7 mouse cellular contexts compared by ENCODE assay signal in the genomic region with DNA sequence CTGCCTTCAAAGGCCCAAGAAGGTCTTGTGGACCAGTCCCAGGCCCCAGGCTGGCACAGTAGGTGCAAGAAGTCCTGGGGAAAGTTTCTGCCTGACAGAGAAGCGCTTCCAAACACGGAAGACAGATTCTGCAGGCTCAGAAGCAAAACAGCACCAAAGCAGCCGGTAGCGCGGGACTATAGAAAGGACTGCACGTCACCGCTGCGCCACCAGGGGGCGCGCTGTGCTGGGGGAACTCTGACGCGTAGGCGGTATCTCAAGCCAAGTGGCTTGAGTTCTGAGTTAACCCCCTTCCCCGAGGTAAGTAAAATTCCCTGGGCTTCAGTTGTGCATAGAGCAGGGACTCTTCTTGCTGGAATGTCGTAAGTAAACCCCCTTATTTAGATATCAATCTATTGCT. TPM values are rescaled to one million over a fixed set of nuclear protein-coding genes. Genes with fewer than 3 reads are reported as not detected.
DNase-seq lines count a peak whose midpoint lies in the region; ATAC-seq and TF ChIP-seq lines count a peak whose summit lies in the region.

No protein-coding gene starts in this region.

- H3K4me1 ChIP-seq in forebrain, postnatal 0 days (ENCODE audit: insufficient read depth): peaks cover 11% of the 10 kb centered on the region; the same call in 1 of the 2 replicates
- H3K4me1 ChIP-seq in hindbrain, embryonic 12.5 days: peaks cover 28% of the 10 kb centered on the region
- peaks cover 30% of the 10 kb centered on the region for H3K4me1 ChIP-seq in megakaryocyte, embryonic 14.5 days

- intact Hi-C loops in left cerebral cortex, adult 2 months (cut with DNase I): loop anchor here (2.0 kb wide), 1 partner anchor 163 kb away; no protein-coding TSS in a partner anchor

- H3K9ac ChIP-seq in forebrain, postnatal 0 days: no peak overlapping the region
- H3K9ac ChIP-seq in hindbrain, embryonic 12.5 days: peak overlapping the region; percentile 18; the same call in 1 of the 2 replicates

- H3K27ac ChIP-seq in forebrain, postnatal 0 days (ENCODE audit: low read depth, low read length): no peak overlapping the region
- H3K27ac ChIP-seq in hindbrain, embryonic 12.5 days: no peak overlapping the region
- no peak overlapping the region for H3K27ac ChIP-seq in left cerebral cortex, adult 2 months

- 0 out of 2 replicates have a peak overlapping the region, but pooled peaks have one; percentile 70 for H3K4me2 ChIP-seq in forebrain, postnatal 0 days (ENCODE audit: low read depth)
- peak overlapping the region; percentile 65; the same call in 1 of the 2 replicates for H3K4me2 ChIP-seq in hindbrain, embryonic 12.5 days (replicated peaks)

- H3K27me3 ChIP-seq in forebrain, postnatal 0 days (ENCODE audit: insufficient read depth, low read length): no peaks in the 10 kb centered on the region
- H3K27me3 ChIP-seq in hindbrain, embryonic 12.5 days: no peaks in the 10 kb centered on the region
- peaks cover 11% of the 10 kb centered on the region for H3K27me3 ChIP-seq in megakaryocyte, embryonic 14.5 days (replicated peaks)

- peaks cover 17% of the 10 kb centered on the region for H3K36me3 ChIP-seq in forebrain, postnatal 0 days (ENCODE audit: insufficient read depth)
- H3K36me3 ChIP-seq in hindbrain, embryonic 12.5 days: peaks cover 18% of the 10 kb centered on the region
- H3K36me3 ChIP-seq in megakaryocyte, embryonic 14.5 days (replicated peaks; ENCODE audit: low read length): peaks cover 24% of the 10 kb centered on the region

- H3K4me3 ChIP-seq in forebrain, postnatal 0 days (ENCODE audit: low read depth, low read length): no peak overlapping the region
- H3K4me3 ChIP-seq in hindbrain, embryonic 12.5 days: no peak overlapping the region
- no peak overlapping the region for H3K4me3 ChIP-seq in left cerebral cortex, adult 2 months
- peak overlapping the region; percentile 100 for H3K4me3 ChIP-seq in megakaryocyte, embryonic 14.5 days (replicated peaks)

- H3K9me3 ChIP-seq in forebrain, postnatal 0 days (ENCODE audit: low read length): no peaks in the 10 kb centered on the region
- H3K9me3 ChIP-seq in hindbrain, embryonic 12.5 days (replicated peaks): no peaks in the 10 kb centered on the region
- H3K9me3 ChIP-seq in megakaryocyte, embryonic 14.5 days: peaks cover 19% of the 10 kb centered on the region

- peak; percentile 94 for TF ChIP-seq CTCF in forebrain, postnatal 0 days (IDR thresholded peaks at IDR 0.05; ENCODE audit: low read depth)
- peak; percentile 100 for TF ChIP-seq CTCF in left cerebral cortex, adult 2 months (IDR thresholded peaks at IDR 0.05)

- 3% methylated on average over 15 of the region's 15 CpGs for WGBS in forebrain, postnatal 0 days
- WGBS in hindbrain, embryonic 12.5 days: 2% methylated on average over 15 of the region's 15 CpGs

- peak; percentile 94 for DNase-seq in NIH3T3 (ENCODE audit: low read depth)
- peak; percentile 81 for DNase-seq in cerebellum, adult 11-12 months
- DNase-seq in forebrain, postnatal 0 days: peak; percentile 87
- DNase-seq in left cerebral cortex, adult 2 months (ENCODE audit: extremely low spot score in 1 of 2, low spot score in 2 of 2): peak; percentile 78 to 86
- peak; percentile 71 for DNase-seq in skeletal muscle tissue, adult 2 months (ENCODE audit: low read depth, low spot score)

- peak; percentile 40 for ATAC-seq in forebrain, postnatal 0 days
- no peak for ATAC-seq in hindbrain, embryonic 12.5 days (ENCODE audit: low FRiP score)

RNA-seq across cellular contexts. Expression of gene Cog1, which starts 0.8 kb away (rescaled TPM):
- total RNA-seq in forebrain, postnatal 0 days (2014; rRNA removed): 37.2 and 48.8 TPM in 2 replicates
- 25.3 and 28.6 TPM in 2 replicates for polyA plus RNA-seq in forebrain, postnatal 0 days (2015; fragmentation: Nextera tagmentation; extraction: Ambion mirVana)
- 42.1 and 45.5 TPM in 2 replicates for polyA plus RNA-seq in hindbrain, embryonic 12.5 days (2016; fragmentation: Nextera tagmentation; extraction: Ambion mirVana)
- 10 to 100 TPM; 50.3 to 52.3 TPM for total RNA-seq in left cerebral cortex, adult 2 months (2021)
- polyA plus RNA-seq in megakaryocyte, embryonic 14.5 days (2012; ENCODE audit: insufficient read depth, low replicate concordance): 28.4 and 32.8 TPM in 2 replicates

RNA-seq across cellular contexts. Expression of gene Slc39a11, which starts 1.7 kb away (rescaled TPM):
- 36.9 and 48.2 TPM in 2 replicates for total RNA-seq in forebrain, postnatal 0 days (2014; rRNA removed)
- polyA plus RNA-seq in forebrain, postnatal 0 days (2015; fragmentation: Nextera tagmentation; extraction: Ambion mirVana): 33.1 and 39.1 TPM in 2 replicates
- polyA plus RNA-seq in hindbrain, embryonic 12.5 days (2016; fragmentation: Nextera tagmentation; extraction: Ambion mirVana): 32.3 and 33.5 TPM in 2 replicates
- 10 to 100 TPM; 12.4 to 13.3 TPM for total RNA-seq in left cerebral cortex, adult 2 months (2021)
- polyA plus RNA-seq in megakaryocyte, embryonic 14.5 days (2012; ENCODE audit: insufficient read depth, low replicate concordance): 20.6 and 67.1 TPM in 2 replicates

RNA-seq across cellular contexts. Expression of gene Sstr2, which starts 29.0 kb away (rescaled TPM):
- total RNA-seq in forebrain, postnatal 0 days (2014; rRNA removed): 19.9 and 32.2 TPM in 2 replicates
- 23.1 and 27.1 TPM in 2 replicates for polyA plus RNA-seq in forebrain, postnatal 0 days (2015; fragmentation: Nextera tagmentation; extraction: Ambion mirVana)
- polyA plus RNA-seq in hindbrain, embryonic 12.5 days (2016; fragmentation: Nextera tagmentation; extraction: Ambion mirVana): 35.3 and 37.8 TPM in 2 replicates
- 10 to 100 TPM; 30.4 to 33.8 TPM for total RNA-seq in left cerebral cortex, adult 2 months (2021)
- not detected in 2 replicates for polyA plus RNA-seq in megakaryocyte, embryonic 14.5 days (2012; ENCODE audit: insufficient read depth, low replicate concordance)

RNA-seq across cellular contexts. Expression of gene Fam104a, which starts 35.8 kb away (rescaled TPM):
- 37.6 and 38.7 TPM in 2 replicates for total RNA-seq in forebrain, postnatal 0 days (2014; rRNA removed)
- polyA plus RNA-seq in forebrain, postnatal 0 days (2015; fragmentation: Nextera tagmentation; extraction: Ambion mirVana): 54.7 and 58.9 TPM in 2 replicates
- polyA plus RNA-seq in hindbrain, embryonic 12.5 days (2016; fragmentation: Nextera tagmentation; extraction: Ambion mirVana): 49.9 and 50.4 TPM in 2 replicates
- total RNA-seq in left cerebral cortex, adult 2 months (2021): 10 to 100 TPM; 31.2 to 31.4 TPM
- 129 and 266 TPM in 2 replicates for polyA plus RNA-seq in megakaryocyte, embryonic 14.5 days (2012; ENCODE audit: insufficient read depth, low replicate concordance)

RNA-seq across cellular contexts. Expression of gene D11Wsu47e, which starts 36.1 kb away (rescaled TPM):
- 34.2 and 36.7 TPM in 2 replicates for total RNA-seq in forebrain, postnatal 0 days (2014; rRNA removed)
- 23.4 and 25.7 TPM in 2 replicates for polyA plus RNA-seq in forebrain, postnatal 0 days (2015; fragmentation: Nextera tagmentation; extraction: Ambion mirVana)
- 23.8 and 25.9 TPM in 2 replicates for polyA plus RNA-seq in hindbrain, embryonic 12.5 days (2016; fragmentation: Nextera tagmentation; extraction: Ambion mirVana)
- 10 to 100 TPM; 13.2 to 14.5 TPM for total RNA-seq in left cerebral cortex, adult 2 months (2021)
- polyA plus RNA-seq in megakaryocyte, embryonic 14.5 days (2012; ENCODE audit: insufficient read depth, low replicate concordance): 5.2 TPM in 1 of 2 replicates, not detected in the other

Comparison
In these comparisons a context has a peak if more than half of its experiments do, and no peak if none do; other contexts are left out.
1. RNA of gene Sstr2, which starts 29.0 kb away (polyA plus RNA-seq): 35.3 to 37.8 TPM in hindbrain, embryonic 12.5 days and 23.1 to 27.1 TPM in forebrain, postnatal 0 days; not detected in megakaryocyte, embryonic 14.5 days; every median in the first group is over 10 times any median in the second.
2. Peak in every context shown above with its lines, with median percentiles within 50 percentile points of each other: DNase-seq.